Mouse (Mus musculus): ENCODE data around the gene 2510002D24Rik. TPM values are rescaled to one million over a fixed set of nuclear protein-coding genes. Genes with fewer than 3 reads are reported as not detected.

2510002D24Rik gene
- polyA plus RNA-seq (2017; shearing (Covaris generic)): 93.3 TPM

GRCm38 (mm10) chr16:18836468-18837208, at the start of gene 2510002D24Rik, which contains the start of gene Gm28539:
Gene 2510002D24Rik, plus strand, starts transcription at chr16:18836578.
Gene Gm28539, plus strand, starts transcription at chr16:18836584.

GRCm38 (mm10) chr16:18811468-18812384, 24.7 kb upstream of the 2510002D24Rik start, which contains the start of the genes Ufd1 and Cdc45:
Gene Ufd1, plus strand, starts transcription at chr16:18811779.
Gene Cdc45, minus strand, starts transcription at chr16:18811987.

GRCm38 (mm10) chr16:18876442-18877308, 40.3 kb downstream of the 2510002D24Rik start, which contains the start of the genes Mrpl40 and Hira:
Gene Mrpl40, minus strand, starts transcription at chr16:18876862.
Gene Hira, plus strand, starts transcription at chr16:18877037.

Other genes with a start within 250 kb of the 2510002D24Rik start
- 0.20 TPM for gene Tbx1, start 245.9 kb upstream of the 2510002D24Rik start, polyA plus RNA-seq (2017; shearing (Covaris generic))
- gene Gp1bb, start 214.2 kb upstream of the 2510002D24Rik start, polyA plus RNA-seq (2017; shearing (Covaris generic)): not detected
- 0.18 TPM for gene Gm49601, start 210.2 kb upstream of the 2510002D24Rik start, polyA plus RNA-seq (2017; shearing (Covaris generic))
- gene Sept5, start 206.6 kb upstream of the 2510002D24Rik start, polyA plus RNA-seq (2017; shearing (Covaris generic)): 0.53 TPM
- not detected for gene Cldn5, start 59.7 kb upstream of the 2510002D24Rik start, polyA plus RNA-seq (2017; shearing (Covaris generic))
- gene Ufd1, start 24.8 kb upstream of the 2510002D24Rik start, polyA plus RNA-seq (2017; shearing (Covaris generic)): 147 TPM
- gene Cdc45, start 24.6 kb upstream of the 2510002D24Rik start, polyA plus RNA-seq (2017; shearing (Covaris generic)): 6.7 TPM
- not detected for gene Gm28539, start within 50 bp of the 2510002D24Rik start, polyA plus RNA-seq (2017; shearing (Covaris generic))
- 82.8 TPM for gene Mrpl40, start 40.3 kb downstream of the 2510002D24Rik start, polyA plus RNA-seq (2017; shearing (Covaris generic))
- gene Hira, start 40.5 kb downstream of the 2510002D24Rik start, polyA plus RNA-seq (2017; shearing (Covaris generic)): 21.6 TPM

Data from CD4-positive, CD25-positive, alpha-beta regulatory T cell (primary cell).